10 mouse cellular contexts compared by ENCODE assay signal in genomic region chr5:140752639-140753038, GRCm38 (mm10). TPM values are rescaled to one million over a fixed set of nuclear protein-coding genes. Genes with fewer than 3 reads are reported as not detected.
A peak's percentile ranks its signal among the peaks of the same experiment; 100 is the strongest.
DNase-seq lines count a peak whose midpoint lies in the region; TF ChIP-seq lines count a peak whose summit lies in the region.
"Had no signal": no experiment of that assay in that cellular context is flagged by ENCODE, and none has a peak within 500 bp of the region (broad histone marks: within the 10 kb centered on the region; RNA-seq: fewer than 3 reads in every experiment).

No protein-coding gene starts in this region.

- no peak overlapping the region for H3K27ac ChIP-seq in gastrocnemius, adult 2 months
- H3K27ac ChIP-seq in left cerebral cortex, adult 2 months = no peak overlapping the region

- intact Hi-C loops in gastrocnemius, adult 2 months (cut with DNase I) = no loop called here
- intact Hi-C loops in gastrocnemius, postnatal 36 days (cut with DNase I) = no loop called here
- intact Hi-C loops in left cerebral cortex, adult 2 months (cut with DNase I) = no loop called here

- peak; percentile 43; the same call in 1 of the 2 replicates for TF ChIP-seq CTCF in gastrocnemius, adult 2 months (IDR thresholded peaks at IDR 0.05)
- peak; percentile 44 for TF ChIP-seq CTCF in left cerebral cortex, adult 2 months (IDR thresholded peaks at IDR 0.05)

- H3K4me3 ChIP-seq in gastrocnemius, adult 2 months = no peak overlapping the region
- H3K4me3 ChIP-seq in left cerebral cortex, adult 2 months = no peak overlapping the region

- no peak for DNase-seq in gastrocnemius, adult 2 months
- no peak for DNase-seq in gastrocnemius, postnatal 36 days
- no peak for DNase-seq in left cerebral cortex, adult 2 months (ENCODE audit: extremely low spot score in 1 of 2, low spot score in 2 of 2)
- DNase-seq in left cerebral cortex, adult 9 months (ENCODE audit: low spot score in 2 of 2) = no peak
- peak; percentile 44 for DNase-seq in 3T3-L1 (ENCODE audit: low read depth, low spot score)
- DNase-seq in NIH3T3 (ENCODE audit: low read depth) = peak; percentile 36
- DNase-seq in adrenal gland, postnatal 25 days = no peak
- DNase-seq in T-cell, adult 2 months (ENCODE audit: low spot score) = no peak
- DNase-seq: adrenal gland, adult 8-10 months; cerebellum, adult 9-11 months had no signal

RNA-seq across cellular contexts. Expression of gene Amz1, which starts 28.7 kb away (rescaled TPM):
- under 1 TPM in 1 of 2 experiments, not detected in 1; 0.17 TPM for total RNA-seq in gastrocnemius, adult 2 months (2021)
- total RNA-seq in gastrocnemius, postnatal 36 days (2021) = under 1 TPM; 0.22 to 0.38 TPM
- total RNA-seq in left cerebral cortex, adult 2 months (2021) = 10 to 100 TPM; 16.2 to 20.2 TPM
- total RNA-seq in adrenal gland, postnatal 25 days (2021) = 0.29 and 1.0 TPM in 2 replicates

RNA-seq across cellular contexts. Expression of gene Brat1, which starts 47.8 kb away (rescaled TPM):
- total RNA-seq in gastrocnemius, adult 2 months (2021) = 1 to 10 TPM; 4.9 to 5.5 TPM
- 1 to 10 TPM; 4.6 to 5.1 TPM for total RNA-seq in gastrocnemius, postnatal 36 days (2021)
- total RNA-seq in left cerebral cortex, adult 2 months (2021) = 10 to 100 TPM; 19.8 to 21.3 TPM
- 24.7 and 29.4 TPM in 2 replicates for total RNA-seq in adrenal gland, postnatal 25 days (2021)

RNA-seq across cellular contexts. Expression of gene Iqce, which starts 50.5 kb away (rescaled TPM):
- total RNA-seq in gastrocnemius, adult 2 months (2021) = 1 to 10 TPM; 2.2 to 3.3 TPM
- total RNA-seq in gastrocnemius, postnatal 36 days (2021) = 1 to 10 TPM; 2.6 to 3.1 TPM
- 10 to 100 TPM; 56.2 to 65.9 TPM for total RNA-seq in left cerebral cortex, adult 2 months (2021)
- 21.9 and 36.2 TPM in 2 replicates for total RNA-seq in adrenal gland, postnatal 25 days (2021)

Comparison
In these comparisons a context has a peak if more than half of its experiments do, and no peak if none do; other contexts are left out.
1. DNase-seq: peak in 3T3-L1 (single experiment) and NIH3T3 (single experiment); none in gastrocnemius, adult 2 months (single experiment), gastrocnemius, postnatal 36 days (0 of 2), left cerebral cortex, adult 2 months (0 of 2), left cerebral cortex, adult 9 months (0 of 2), adrenal gland, postnatal 25 days (single experiment) and T-cell, adult 2 months (single experiment).